Mouse (Mus musculus) testis, adult 2 months (tissue): ENCODE data around the gene Dscam. TPM values are rescaled to one million over a fixed set of nuclear protein-coding genes. Genes with fewer than 3 reads are reported as not detected.

ENCODE experiments used
- H3K27ac ChIP-seq: fragments of 200-500 bp; 2 replicates; pipeline ENCODE4 v1.5.1; 2012; ENCODE audit warnings: low read depth, low read length; ENCODE audit not compliant: control insufficient read depth, insufficient read depth
- H3K27me3 ChIP-seq: fragments of 200-500 bp; 2 replicates; pipeline ENCODE4 v1.6.1; 2012; ENCODE audit warnings: mild to moderate bottlenecking, low read length, moderate library complexity; ENCODE audit not compliant: control insufficient read depth, insufficient read depth
- H3K36me3 ChIP-seq: fragments of 200-500 bp; 2 replicates; pipeline ENCODE4 v1.6.1; 2012; ENCODE audit warnings: mild to moderate bottlenecking, low read length; ENCODE audit not compliant: control insufficient read depth, insufficient read depth
- H3K4me1 ChIP-seq: fragments of 200-500 bp; 2 replicates; pipeline ENCODE4 v1.6.1; 2012; ENCODE audit warnings: low read length; ENCODE audit not compliant: control insufficient read depth, insufficient read depth
- H3K4me3 ChIP-seq: fragments of 200-500 bp; 2 replicates; pipeline ENCODE4 v1.5.1; 2012; ENCODE audit warnings: low read depth, mild to moderate bottlenecking, low read length, moderate library complexity, mixed read lengths; ENCODE audit not compliant: control insufficient read depth
- CTCF ChIP-seq: fragments of 200-500 bp; IDR thresholded peaks from 2 replicates; pipeline ENCODE4 v1.5.1; 2012; ENCODE audit warnings: low read depth, mild to moderate bottlenecking, inconsistent platforms, low read length, moderate library complexity; ENCODE audit not compliant: control insufficient read depth, insufficient read depth, insufficient replicate concordance
- POLR2A ChIP-seq: fragments of 200-500 bp; IDR thresholded peaks from 2 replicates; pipeline ENCODE4 v1.6.1; 2012; ENCODE audit warnings: low read depth, mild to moderate bottlenecking, inconsistent platforms, low read length, moderate library complexity; ENCODE audit not compliant: control insufficient read depth
- polyA plus RNA-seq: library from polyadenylated mRNA; depleted of rRNA; stranded (reverse); fragments of >200 nt; gene quantifications from 2 replicates; pipeline ENCODE4 v1.2.3, GENCODE M21; 2012

Dscam gene
- polyA plus RNA-seq, 1 experiment = 0.94 TPM

DNA sequence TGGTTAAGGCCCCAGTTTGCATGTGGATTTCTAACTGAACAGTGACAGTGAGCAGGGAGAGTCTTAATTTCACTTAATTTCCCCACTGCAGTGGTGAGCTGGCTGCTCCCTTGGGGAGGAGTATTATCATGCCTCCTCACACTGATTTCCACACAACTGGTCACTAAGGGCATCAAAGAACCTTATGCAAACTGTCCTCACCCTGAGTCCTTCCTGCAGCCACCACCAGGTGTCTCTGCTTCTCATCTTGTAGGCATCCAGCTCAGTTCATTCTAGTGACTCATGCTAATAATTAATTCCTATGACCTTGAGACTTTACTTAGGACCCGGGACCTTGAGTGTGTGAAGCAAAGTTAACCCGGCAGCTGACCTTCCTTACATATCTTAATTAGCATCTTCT lies 375.1 kb downstream of the Dscam start:
- TF ChIP-seq CTCF (no peak), POLR2A (no peak)
- Histone ChIP-seq H3K4me1 (no peaks in the 10 kb centered on the region), H3K27me3 (no peaks in the 10 kb centered on the region), H3K4me3 (no peak overlapping the region), H3K36me3 (no peaks in the 10 kb centered on the region), H3K27ac (no peak overlapping the region)

DNA sequence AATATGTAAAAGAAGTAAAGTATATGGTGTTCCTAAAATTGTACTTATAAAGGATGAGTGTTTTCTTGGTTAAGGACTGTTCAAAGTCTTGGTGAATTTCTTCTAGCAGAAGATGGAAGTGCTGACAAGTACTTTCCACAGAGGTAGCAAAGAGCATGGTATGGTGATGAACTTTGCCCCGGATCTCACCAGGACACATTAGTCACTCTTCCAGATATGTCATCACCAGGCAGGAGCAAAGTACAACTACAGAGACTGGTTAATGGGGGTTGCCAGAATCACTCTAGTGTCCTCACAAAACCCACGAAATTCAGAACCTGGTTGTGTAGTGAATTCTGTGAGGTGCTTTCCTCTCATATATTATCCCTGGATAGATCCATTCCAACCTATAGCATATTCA lies 379.2 kb downstream of the Dscam start:
- TF ChIP-seq CTCF = no peak
- TF ChIP-seq POLR2A = no peak
- Histone ChIP-seq H3K36me3 (no peaks in the 10 kb centered on the region), H3K27ac (no peak overlapping the region), H3K4me3 (no peak overlapping the region), H3K4me1 (no peaks in the 10 kb centered on the region), H3K27me3 (no peaks in the 10 kb centered on the region)

- no peaks in the 10 kb centered on the region for H3K4me1 ChIP-seq
- no peaks in the 10 kb centered on the region for H3K36me3 ChIP-seq
- no peaks in the 10 kb centered on the region for H3K27me3 ChIP-seq
- no peak overlapping the region for H3K27ac ChIP-seq
- TF ChIP-seq CTCF (no peak), POLR2A (no peak)
- no peak overlapping the region for H3K4me3 ChIP-seq
Observed at GRCm38 (mm10) chr16:96788286-96788685, 382.3 kb downstream of the Dscam start.

DNA sequence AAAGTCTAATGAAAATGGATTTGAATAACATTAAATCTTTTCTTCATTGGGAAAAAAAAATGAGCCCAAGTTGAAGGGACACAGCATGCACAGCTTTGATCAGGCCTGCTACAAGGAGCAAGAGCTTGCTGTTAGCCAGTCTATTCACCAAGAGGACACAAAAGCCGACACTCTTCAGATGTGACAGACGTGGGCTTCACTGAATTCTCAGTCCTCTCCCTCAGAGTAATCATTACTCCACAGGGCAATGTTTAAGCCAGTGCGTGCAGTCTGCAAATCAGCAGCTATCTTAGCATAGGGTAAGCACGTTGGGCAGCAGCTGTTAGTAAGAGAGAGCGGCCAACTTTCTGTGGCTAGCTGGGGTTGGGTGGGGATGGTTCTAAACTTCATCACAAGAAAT lies 391.5 kb downstream of the Dscam start:
- H3K27ac ChIP-seq = no peak overlapping the region
- no peak for TF ChIP-seq CTCF
- TF ChIP-seq POLR2A = no peak
- H3K36me3 ChIP-seq = no peaks in the 10 kb centered on the region
- no peaks in the 10 kb centered on the region for H3K27me3 ChIP-seq
- no peak overlapping the region for H3K4me3 ChIP-seq
- no peaks in the 10 kb centered on the region for H3K4me1 ChIP-seq

DNA sequence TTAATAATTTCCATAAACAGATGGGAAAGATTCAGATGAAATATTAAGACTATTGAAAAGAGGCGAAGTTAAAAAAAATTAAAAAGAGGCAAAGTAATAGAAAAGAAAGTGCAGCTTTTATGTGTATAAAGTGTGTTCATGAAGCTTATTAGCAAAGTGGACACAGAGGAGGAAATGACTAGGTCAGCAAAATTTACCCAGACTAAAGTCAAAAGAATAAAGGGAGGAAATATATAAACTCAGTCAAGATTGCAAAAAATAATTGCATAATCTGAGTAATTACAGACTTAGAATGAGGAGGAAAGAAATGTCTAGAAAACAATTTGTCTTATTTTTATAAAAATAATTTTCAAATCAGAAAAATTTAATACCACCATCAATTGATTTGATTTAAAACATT lies 396.3 kb downstream of the Dscam start:
- no peak overlapping the region for H3K4me3 ChIP-seq
- H3K27ac ChIP-seq = no peak overlapping the region
- H3K27me3 ChIP-seq = no peaks in the 10 kb centered on the region
- TF ChIP-seq CTCF (no peak), POLR2A (no peak)
- H3K36me3 ChIP-seq = no peaks in the 10 kb centered on the region
- H3K4me1 ChIP-seq = no peaks in the 10 kb centered on the region

DNA sequence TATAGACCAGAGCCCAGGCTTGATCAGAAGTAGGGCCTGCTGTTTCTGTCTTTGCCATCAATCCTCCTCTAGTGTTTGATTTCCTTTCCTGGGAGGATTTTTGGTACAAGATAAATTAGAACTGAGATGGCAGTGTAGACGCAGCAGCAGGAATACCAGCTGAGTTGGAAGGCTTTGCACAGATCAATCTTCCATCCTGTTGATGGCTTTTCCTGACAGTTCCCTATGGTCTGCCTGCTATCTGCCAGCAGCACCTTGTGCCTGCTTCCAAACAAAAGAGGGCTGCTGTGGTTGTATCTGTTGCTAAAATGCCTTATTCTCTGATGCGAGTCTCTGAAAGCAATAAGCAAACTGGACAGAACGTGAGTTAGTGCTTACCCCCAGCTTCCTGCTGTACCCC lies 402.6 kb downstream of the Dscam start:
- no peak overlapping the region for H3K27ac ChIP-seq
- H3K4me1 ChIP-seq = no peaks in the 10 kb centered on the region
- H3K4me3 ChIP-seq = no peak overlapping the region
- no peaks in the 10 kb centered on the region for H3K36me3 ChIP-seq
- TF ChIP-seq POLR2A (no peak), CTCF (no peak)
- no peaks in the 10 kb centered on the region for H3K27me3 ChIP-seq

- H3K4me1 ChIP-seq = no peaks in the 10 kb centered on the region
- H3K27me3 ChIP-seq = no peaks in the 10 kb centered on the region
- no peak overlapping the region for H3K27ac ChIP-seq
- no peaks in the 10 kb centered on the region for H3K36me3 ChIP-seq
- TF ChIP-seq POLR2A (no peak), CTCF (no peak)
- H3K4me3 ChIP-seq = no peak overlapping the region
Observed at GRCm38 (mm10) chr16:96767508-96767907, 403.0 kb downstream of the Dscam start.

- Histone ChIP-seq H3K27ac (no peak overlapping the region), H3K27me3 (no peaks in the 10 kb centered on the region), H3K4me3 (no peak overlapping the region), H3K36me3 (no peaks in the 10 kb centered on the region), H3K4me1 (no peaks in the 10 kb centered on the region)
- TF ChIP-seq CTCF = no peak
- no peak for TF ChIP-seq POLR2A
Observed at GRCm38 (mm10) chr16:96761225-96761624, 409.3 kb downstream of the Dscam start.
